Mouse (Mus musculus): ENCODE data around the gene Cadm2. TPM values are rescaled to one million over a fixed set of nuclear protein-coding genes. Genes with fewer than 3 reads are reported as not detected.

Cadm2 gene
- polyA plus RNA-seq, 1 experiment from 2014 or later: 3.2 TPM

DNA sequence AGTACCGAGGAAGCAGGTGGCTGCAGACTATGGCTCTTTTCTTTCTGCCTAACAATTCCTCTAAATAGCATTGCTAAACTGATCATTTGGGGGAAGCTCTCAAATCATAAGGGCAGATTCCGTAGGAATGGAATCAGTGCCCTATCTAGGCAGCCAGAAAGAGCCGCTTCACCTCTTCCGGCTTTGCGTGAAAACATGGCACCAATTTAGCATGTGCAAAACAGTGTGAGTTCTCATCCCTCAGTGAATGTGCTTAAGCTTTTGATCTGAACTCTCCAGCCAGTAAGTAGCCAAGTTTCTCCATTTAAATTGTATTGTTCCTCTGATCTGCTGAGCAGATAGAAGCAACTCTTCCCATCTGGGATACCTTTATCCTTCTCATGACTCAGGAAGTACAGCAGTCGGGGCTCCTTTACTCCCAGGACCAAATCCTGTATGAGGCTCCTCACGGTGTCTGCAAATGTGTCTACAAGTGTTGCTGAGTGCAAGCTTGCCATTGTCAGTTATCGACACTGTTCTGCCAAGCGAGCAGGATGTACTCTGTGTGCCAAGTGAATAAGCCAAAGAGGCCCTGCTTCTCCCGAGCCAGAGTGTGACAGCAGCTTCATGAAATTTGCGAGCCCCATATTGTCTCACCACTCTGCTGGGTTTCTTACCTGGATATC lies 970.2 kb downstream of the Cadm2 start:
- no peak for ATAC-seq (ENCODE audit: low read depth)
- WGBS: 92% methylated on average over 11 of the region's 11 CpGs
- H3K9me3 ChIP-seq (ENCODE audit: control insufficient read depth, low read length): no peaks in the 10 kb centered on the region

DNA sequence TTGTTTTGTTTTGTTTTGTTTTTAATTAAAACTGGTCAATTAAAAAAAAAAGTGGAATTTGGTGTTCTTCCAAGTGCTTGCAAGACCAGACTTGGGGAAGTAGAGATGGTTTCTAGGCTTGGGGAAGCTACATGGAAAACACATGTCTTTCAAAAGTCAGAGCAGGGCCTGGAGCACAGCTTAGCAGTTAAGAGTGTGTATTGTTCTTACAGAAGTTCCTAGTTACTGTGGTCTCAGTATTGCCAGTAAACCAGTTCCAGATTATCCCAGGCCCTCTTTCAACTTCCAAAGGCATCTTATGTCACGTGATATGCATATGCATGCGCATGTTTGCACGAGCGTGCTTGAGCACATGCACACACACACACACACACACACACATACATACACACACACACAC lies 972.9 kb downstream of the Cadm2 start:
- DNase-seq (ENCODE audit: low spot score) (peak; percentile 70), ATAC-seq (ENCODE audit: low read depth) (no peak)
- Histone ChIP-seq H3K9me3 (ENCODE audit: control insufficient read depth, low read length) (no peaks in the 10 kb centered on the region), H3K27me3 (replicated peaks; ENCODE audit: control insufficient read depth, insufficient read depth, low read length) (no peaks in the 10 kb centered on the region), H3K9ac (ENCODE audit: low read depth, low read length) (no peak overlapping the region), H3K4me1 (ENCODE audit: control insufficient read depth, insufficient read depth, low read length) (no peaks in the 10 kb centered on the region), H3K36me3 (ENCODE audit: control insufficient read depth, insufficient read depth, low read length) (no peaks in the 10 kb centered on the region), H3K4me3 (ENCODE audit: low read depth, low read length) (no peak overlapping the region), H3K4me2 (ENCODE audit: low read depth, low read length) (no peak overlapping the region), H3K27ac (replicated peaks; ENCODE audit: low read depth, low read length) (no peak overlapping the region)
- 70% methylated on average over 4 of the region's 4 CpGs for whole genome bisulfite sequencing

More for the DNA sequence above, 970.2 kb downstream of the Cadm2 start:
- Histone ChIP-seq H3K4me2 (ENCODE audit: low read depth, low read length) (no peak overlapping the region), H3K27ac (replicated peaks; ENCODE audit: low read depth, low read length) (no peak overlapping the region), H3K36me3 (ENCODE audit: control insufficient read depth, insufficient read depth, low read length) (no peaks in the 10 kb centered on the region), H3K4me3 (ENCODE audit: low read depth, low read length) (no peak overlapping the region), H3K4me1 (ENCODE audit: control insufficient read depth, insufficient read depth, low read length) (no peaks in the 10 kb centered on the region), H3K9ac (ENCODE audit: low read depth, low read length) (no peak overlapping the region), H3K27me3 (replicated peaks; ENCODE audit: control insufficient read depth, insufficient read depth, low read length) (no peaks in the 10 kb centered on the region)
- DNase-seq (ENCODE audit: low spot score): no peak

DNA sequence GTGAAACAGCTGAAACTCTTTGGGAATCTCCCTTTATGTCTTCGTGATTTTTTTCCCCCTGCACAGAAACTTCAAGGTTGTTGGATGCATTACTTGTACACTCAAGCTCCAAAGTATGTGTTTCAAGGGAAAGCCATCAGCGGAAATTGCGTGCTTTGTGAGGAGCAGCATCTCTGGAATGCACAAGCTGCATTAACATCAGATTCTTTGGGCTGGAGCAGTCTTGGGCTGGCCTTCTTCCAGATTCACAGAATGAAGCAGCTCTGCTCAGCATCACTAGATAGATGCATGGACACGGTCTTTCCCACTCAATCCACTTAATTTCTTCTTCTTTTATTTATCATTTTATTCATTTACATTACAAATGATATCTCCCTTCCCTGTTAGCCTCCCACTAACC lies 977.1 kb downstream of the Cadm2 start:
- DNase-seq (ENCODE audit: low spot score) (peak; percentile 78), ATAC-seq (ENCODE audit: low read depth) (peak; percentile 18; the same call in 1 of the 2 replicates)
- no peaks in the 10 kb centered on the region for H3K4me1 ChIP-seq (ENCODE audit: control insufficient read depth, insufficient read depth, low read length)
- no peaks in the 10 kb centered on the region for H3K36me3 ChIP-seq (ENCODE audit: control insufficient read depth, insufficient read depth, low read length)
- H3K27me3 ChIP-seq (replicated peaks; ENCODE audit: control insufficient read depth, insufficient read depth, low read length): no peaks in the 10 kb centered on the region
- no peaks in the 10 kb centered on the region for H3K9me3 ChIP-seq (ENCODE audit: control insufficient read depth, low read length)
- no peak overlapping the region for H3K4me2 ChIP-seq (ENCODE audit: low read depth, low read length)
- H3K27ac ChIP-seq (replicated peaks; ENCODE audit: low read depth, low read length): no peak overlapping the region
- 45% methylated on average over 4 of the region's 4 CpGs for WGBS
- no peak overlapping the region for H3K4me3 ChIP-seq (ENCODE audit: low read depth, low read length)
- H3K9ac ChIP-seq (ENCODE audit: low read depth, low read length): no peak overlapping the region

DNA sequence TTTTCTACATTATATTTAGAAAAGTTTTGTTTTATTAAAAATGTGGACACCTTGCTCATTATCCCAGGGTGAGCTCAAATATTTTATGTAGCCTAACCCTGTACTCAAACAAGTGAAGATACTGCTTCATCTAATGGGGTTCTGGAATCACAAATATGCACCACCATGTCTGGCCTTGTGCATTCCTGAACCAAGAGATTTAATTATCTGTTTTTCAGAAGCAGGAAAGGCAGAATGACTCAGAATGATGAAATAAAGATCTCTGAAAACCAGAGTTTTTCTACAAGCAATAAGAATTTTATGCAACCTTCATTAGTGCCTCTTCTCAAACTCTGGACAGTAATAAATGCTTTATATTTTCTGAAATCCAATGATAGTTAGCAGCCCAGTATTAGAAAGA lies 993.2 kb downstream of the Cadm2 start:
- DNase-seq (ENCODE audit: low spot score) (no peak), ATAC-seq (ENCODE audit: low read depth) (no peak)
- Histone ChIP-seq H3K4me1 (ENCODE audit: control insufficient read depth, insufficient read depth, low read length) (no peaks in the 10 kb centered on the region), H3K4me3 (ENCODE audit: low read depth, low read length) (no peak overlapping the region), H3K4me2 (ENCODE audit: low read depth, low read length) (no peak overlapping the region), H3K27ac (replicated peaks; ENCODE audit: low read depth, low read length) (no peak overlapping the region), H3K36me3 (ENCODE audit: control insufficient read depth, insufficient read depth, low read length) (no peaks in the 10 kb centered on the region), H3K9me3 (ENCODE audit: control insufficient read depth, low read length) (no peaks in the 10 kb centered on the region), H3K27me3 (replicated peaks; ENCODE audit: control insufficient read depth, insufficient read depth, low read length) (no peaks in the 10 kb centered on the region), H3K9ac (ENCODE audit: low read depth, low read length) (no peak overlapping the region)

DNA sequence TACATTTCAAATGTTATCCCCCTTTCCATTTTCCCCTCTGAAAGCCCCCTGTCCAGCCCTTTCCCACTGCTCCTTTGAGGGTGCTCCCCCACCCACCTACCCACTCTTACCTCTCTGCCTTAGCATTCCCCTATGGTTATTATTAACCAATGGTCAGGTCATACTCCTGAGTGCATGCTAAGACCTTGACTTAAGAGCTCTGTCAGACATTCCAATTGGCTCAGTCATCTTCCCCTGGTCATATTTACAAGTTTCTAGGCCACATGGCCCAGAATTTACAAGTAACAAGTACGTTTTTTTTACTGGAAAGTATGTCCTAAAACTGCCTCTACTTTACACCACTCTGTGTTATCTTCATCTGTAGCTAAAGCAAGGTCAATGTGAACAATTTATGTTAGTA lies 998.3 kb downstream of the Cadm2 start:
- DNase-seq (ENCODE audit: low spot score) (no peak), ATAC-seq (ENCODE audit: low read depth) (no peak)
- Histone ChIP-seq H3K4me2 (ENCODE audit: low read depth, low read length) (no peak overlapping the region), H3K9ac (ENCODE audit: low read depth, low read length) (no peak overlapping the region), H3K36me3 (ENCODE audit: control insufficient read depth, insufficient read depth, low read length) (no peaks in the 10 kb centered on the region), H3K27me3 (replicated peaks; ENCODE audit: control insufficient read depth, insufficient read depth, low read length) (no peaks in the 10 kb centered on the region), H3K4me1 (ENCODE audit: control insufficient read depth, insufficient read depth, low read length) (no peaks in the 10 kb centered on the region), H3K9me3 (ENCODE audit: control insufficient read depth, low read length) (no peaks in the 10 kb centered on the region), H3K4me3 (ENCODE audit: low read depth, low read length) (no peak overlapping the region), H3K27ac (replicated peaks; ENCODE audit: low read depth, low read length) (no peak overlapping the region)
- 36% methylated on average over 1 of the region's 1 CpGs for WGBS

DNA sequence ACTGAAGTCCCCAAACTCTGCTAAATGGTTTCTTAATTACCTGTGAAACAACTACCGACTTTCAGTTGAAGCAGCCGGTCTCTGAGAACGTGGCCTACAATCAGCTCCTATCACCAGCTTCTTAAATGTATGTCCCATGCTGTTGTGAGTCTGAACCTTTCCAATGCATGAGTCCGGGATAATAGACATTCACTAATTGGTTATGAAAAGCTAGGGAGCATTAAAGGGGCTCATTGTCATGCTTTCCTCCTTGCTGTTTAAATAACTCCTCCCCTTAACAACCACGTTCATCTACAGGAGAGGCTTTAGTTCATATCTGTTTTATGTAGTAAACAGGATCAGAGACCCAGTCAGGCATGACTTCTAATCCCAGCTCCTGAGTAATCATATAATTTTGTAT lies 1008.1 kb downstream of the Cadm2 start:
- Histone ChIP-seq H3K27me3 (replicated peaks; ENCODE audit: control insufficient read depth, insufficient read depth, low read length) (no peaks in the 10 kb centered on the region), H3K27ac (replicated peaks; ENCODE audit: low read depth, low read length) (no peak overlapping the region), H3K9ac (ENCODE audit: low read depth, low read length) (no peak overlapping the region), H3K4me1 (ENCODE audit: control insufficient read depth, insufficient read depth, low read length) (no peaks in the 10 kb centered on the region), H3K36me3 (ENCODE audit: control insufficient read depth, insufficient read depth, low read length) (no peaks in the 10 kb centered on the region), H3K4me2 (ENCODE audit: low read depth, low read length) (no peak overlapping the region), H3K4me3 (ENCODE audit: low read depth, low read length) (no peak overlapping the region), H3K9me3 (ENCODE audit: control insufficient read depth, low read length) (no peaks in the 10 kb centered on the region)
- DNase-seq (ENCODE audit: low spot score) (no peak), ATAC-seq (ENCODE audit: low read depth) (no peak)
- 68% methylated on average over 5 of the region's 5 CpGs for WGBS

All from embryonic facial prominence, embryonic 14.5 days (tissue).